Mouse (Mus musculus) liver, adult 2 months (tissue): Measurements from ENCODE around the gene Eef2k.

Source experiments
- CTCF ChIP-seq: fragments of 200-500 bp; IDR thresholded peaks from 2 replicates; pipeline ENCODE4 v1.5.1; 2011; ENCODE audit warnings: low read depth, low read length, control low read depth
- POLR2A ChIP-seq: fragments of 200-500 bp; IDR thresholded peaks from 2 replicates; pipeline ENCODE4 v1.6.1; 2011; ENCODE audit warnings: low read length, control low read depth; ENCODE audit not compliant: insufficient read depth; ENCODE audit errors: extremely low read depth

- TF ChIP-seq POLR2A (no peak), CTCF (no peak)
These were observed 40.0 kb downstream of the Eef2k start for GRCm38 (mm10) chr7:120882674-120883073.
